Mouse (Mus musculus) hindbrain, embryonic 15.5 days (tissue): ENCODE measurements around the gene Vamp8. TPM values are rescaled to one million over a fixed set of nuclear protein-coding genes. Genes with fewer than 3 reads are reported as not detected.
A peak's percentile ranks its signal among the peaks of the same experiment; 100 is the strongest.

Source experiments
- ATAC-seq: fragments of 200-750 bp; cut with Nextera tagmentation; 2 replicates; pipeline ENCODE4 v1.8.0; 2017; ENCODE audit warnings: low read depth, moderate number of reproducible peaks, moderate TSS enrichment; ENCODE audit not compliant: low FRiP score
- H3K27ac ChIP-seq: fragments of 300-500 bp; sonication (generic); replicated peaks from 2 replicates; pipeline ENCODE4 v1.5.1; 2015; ENCODE audit warnings: mild to moderate bottlenecking, inconsistent platforms
- H3K27me3 ChIP-seq: fragments of 300-500 bp; sonication (generic); 2 replicates; pipeline ENCODE4 v1.6.1; 2015; ENCODE audit warnings: control low read depth, inconsistent platforms
- H3K36me3 ChIP-seq: fragments of 300-500 bp; sonication (generic); 2 replicates; pipeline ENCODE4 v1.6.1; 2015; ENCODE audit warnings: control low read depth, inconsistent platforms
- H3K4me1 ChIP-seq: fragments of 300-500 bp; sonication (generic); replicated peaks from 2 replicates; pipeline ENCODE4 v1.6.1; 2015; ENCODE audit warnings: control low read depth, inconsistent platforms
- H3K4me2 ChIP-seq: fragments of 300-500 bp; sonication (generic); 2 replicates; pipeline ENCODE4 v1.6.1; 2015; ENCODE audit warnings: moderate library complexity, mild to moderate bottlenecking, inconsistent platforms
- H3K4me3 ChIP-seq: fragments of 300-500 bp; sonication (generic); 2 replicates; pipeline ENCODE4 v1.5.1; 2015; ENCODE audit warnings: mild to moderate bottlenecking, inconsistent platforms
- H3K9ac ChIP-seq: fragments of 300-500 bp; sonication (generic); 2 replicates; pipeline ENCODE4 v1.6.1; 2015; ENCODE audit warnings: inconsistent platforms
- H3K9me3 ChIP-seq: fragments of 300-500 bp; sonication (generic); 2 replicates; pipeline ENCODE4 v1.6.1; 2016; ENCODE audit warnings: control low read depth, inconsistent platforms
- WGBS: fragments of 180-500 bp; shearing (Covaris S2); methylation state at CpG from one replicate; pipeline ENCODE4 v1.1.7; 2015; 5-methylcytosine and 5-hydroxymethylcytosine counted together
- polyA plus RNA-seq: library from polyadenylated mRNA; unstranded; fragments of >200 nt; fragmentation: Nextera tagmentation; extraction: Ambion mirVana; gene quantifications from 2 replicates; pipeline ENCODE4 v1.2.1, GENCODE M21; 2015

Gene Vamp8
- polyA plus RNA-seq, 1 experiment from 2014 or later, result 24.4 TPM

GRCm38 (mm10) chr6:72357164-72358079, 33.1 kb downstream of the Vamp8 start:
- no peak for ATAC-seq
- no peak overlapping the region for H3K9ac ChIP-seq
- peaks cover 23% of the 10 kb centered on the region for H3K36me3 ChIP-seq
- H3K4me3 ChIP-seq, result no peak overlapping the region
- peaks cover 52% of the 10 kb centered on the region for H3K4me1 ChIP-seq
- H3K4me2 ChIP-seq, result no peak overlapping the region
- WGBS, result 73% methylated on average over 5 of the region's 5 CpGs
- no peaks in the 10 kb centered on the region for H3K9me3 ChIP-seq
- H3K27ac ChIP-seq, result no peak overlapping the region
- H3K27me3 ChIP-seq, result no peaks in the 10 kb centered on the region

GRCm38 (mm10) chr6:72356001-72356532, 34.4 kb downstream of the Vamp8 start:
- 0 out of 2 replicates have a peak, but pooled peaks have one; percentile 15 for ATAC-seq
- H3K4me1 ChIP-seq, result peaks cover 44% of the 10 kb centered on the region
- WGBS, result 38% methylated on average over 6 of the region's 8 CpGs
- H3K27me3 ChIP-seq, result no peaks in the 10 kb centered on the region
- H3K27ac ChIP-seq, result peak overlapping the region; percentile 63; the same call in 1 of the 2 replicates
- peak overlapping the region; percentile 59 for H3K9ac ChIP-seq
- no peaks in the 10 kb centered on the region for H3K9me3 ChIP-seq
- H3K36me3 ChIP-seq, result peaks cover 23% of the 10 kb centered on the region
- peak overlapping the region; percentile 82 for H3K4me2 ChIP-seq
- H3K4me3 ChIP-seq, result peak overlapping the region; percentile 51

- H3K27ac ChIP-seq, result peak within 1 kb of the TSS; percentile 63
- peak within 1 kb of the TSS; percentile 82 for H3K4me2 ChIP-seq
- peak within 1 kb of the TSS; percentile 51 for H3K4me3 ChIP-seq
- H3K36me3 ChIP-seq, result peaks cover 27% of the 10 kb centered on the region
- WGBS, result under 1% methylated on average over 66 of the region's 71 CpGs
- H3K4me1 ChIP-seq, result peaks cover 37% of the 10 kb centered on the region
- peak; percentile 89 for ATAC-seq
- H3K27me3 ChIP-seq, result no peaks in the 10 kb centered on the region
- peak within 1 kb of the TSS; percentile 59 for H3K9ac ChIP-seq
- no peaks in the 10 kb centered on the region for H3K9me3 ChIP-seq
Observed at GRCm38 (mm10) chr6:72355066-72355911, 35.2 kb downstream of the Vamp8 start, which contains the start of gene Tmem150a. Gene Tmem150a, plus strand, starts transcription at chr6:72355447.

- Histone ChIP-seq H3K4me1 (peaks cover 34% of the 10 kb centered on the region), H3K9me3 (no peaks in the 10 kb centered on the region), H3K4me3 (no peak overlapping the region), H3K27ac (no peak overlapping the region), H3K36me3 (peaks cover 27% of the 10 kb centered on the region), H3K27me3 (no peaks in the 10 kb centered on the region), H3K9ac (no peak overlapping the region), H3K4me2 (peak overlapping the region; percentile 82)
- ATAC-seq, result no peak
- 88% methylated on average over 1 of the region's 1 CpGs for WGBS
Observed at GRCm38 (mm10) chr6:72354025-72354424, 36.5 kb downstream of the Vamp8 start.

- Histone ChIP-seq H3K4me3 (no peak overlapping the region), H3K4me1 (peaks cover 46% of the 10 kb centered on the region), H3K9me3 (no peaks in the 10 kb centered on the region), H3K9ac (no peak overlapping the region), H3K4me2 (no peak overlapping the region), H3K27me3 (no peaks in the 10 kb centered on the region), H3K27ac (no peak overlapping the region), H3K36me3 (peaks cover 24% of the 10 kb centered on the region)
- 78% methylated on average over 5 of the region's 5 CpGs for WGBS
- no peak for ATAC-seq
Observed at GRCm38 (mm10) chr6:72352636-72353405, 37.7 kb downstream of the Vamp8 start.

- no peak overlapping the region for H3K4me3 ChIP-seq
- H3K9ac ChIP-seq, result no peak overlapping the region
- no peak overlapping the region for H3K4me2 ChIP-seq
- no peaks in the 10 kb centered on the region for H3K27me3 ChIP-seq
- no peaks in the 10 kb centered on the region for H3K9me3 ChIP-seq
- 91% methylated on average over 2 of the region's 2 CpGs for WGBS
- ATAC-seq, result no peak
- H3K36me3 ChIP-seq, result peaks cover 24% of the 10 kb centered on the region
- H3K4me1 ChIP-seq, result peaks cover 39% of the 10 kb centered on the region
- H3K27ac ChIP-seq, result no peak overlapping the region
Observed at GRCm38 (mm10) chr6:72350214-72350613, 40.3 kb downstream of the Vamp8 start.

- Histone ChIP-seq H3K4me2 (peak overlapping the region; percentile 82), H3K9ac (no peak overlapping the region), H3K4me3 (peak overlapping the region; percentile 81), H3K27ac (no peak overlapping the region), H3K9me3 (no peaks in the 10 kb centered on the region), H3K4me1 (peaks cover 41% of the 10 kb centered on the region), H3K27me3 (no peaks in the 10 kb centered on the region), H3K36me3 (peaks cover 24% of the 10 kb centered on the region)
- ATAC-seq, result no peak
- 78% methylated on average over 10 of the region's 10 CpGs for WGBS
Observed at GRCm38 (mm10) chr6:72348411-72348810, 42.1 kb downstream of the Vamp8 start.

- Histone ChIP-seq H3K27me3 (no peaks in the 10 kb centered on the region), H3K36me3 (peaks cover 24% of the 10 kb centered on the region), H3K9me3 (no peaks in the 10 kb centered on the region), H3K4me1 (peaks cover 43% of the 10 kb centered on the region), H3K9ac (peak within 1 kb of the TSS; percentile 75), H3K27ac (peak within 1 kb of the TSS; percentile 89), H3K4me3 (peak within 1 kb of the TSS; percentile 81), H3K4me2 (peak within 1 kb of the TSS; percentile 82)
- ATAC-seq, result peak; percentile 73
- under 1% methylated on average over 72 of the region's 72 CpGs for WGBS
Observed at GRCm38 (mm10) chr6:72347166-72347941, 43.1 kb downstream of the Vamp8 start, which contains the start of gene 0610030E20Rik. Gene 0610030E20Rik, plus strand, starts transcription at chr6:72347317.

- peaks cover 43% of the 10 kb centered on the region for H3K4me1 ChIP-seq
- H3K4me3 ChIP-seq, result no peak overlapping the region
- ATAC-seq, result no peak
- H3K27me3 ChIP-seq, result no peaks in the 10 kb centered on the region
- 87% methylated on average over 4 of the region's 4 CpGs for WGBS
- no peaks in the 10 kb centered on the region for H3K9me3 ChIP-seq
- H3K9ac ChIP-seq, result no peak overlapping the region
- H3K27ac ChIP-seq, result no peak overlapping the region
- peaks cover 24% of the 10 kb centered on the region for H3K36me3 ChIP-seq
- peak overlapping the region; percentile 82 for H3K4me2 ChIP-seq
Observed at GRCm38 (mm10) chr6:72346261-72346660, 44.2 kb downstream of the Vamp8 start.

- H3K27me3 ChIP-seq, result no peaks in the 10 kb centered on the region
- 53% methylated on average over 6 of the region's 6 CpGs for WGBS
- peaks cover 43% of the 10 kb centered on the region for H3K4me1 ChIP-seq
- no peak overlapping the region for H3K27ac ChIP-seq
- 0 out of 2 replicates have a peak overlapping the region, but pooled peaks have one; percentile 92 for H3K9ac ChIP-seq
- ATAC-seq, result no peak
- H3K4me3 ChIP-seq, result peak overlapping the region; percentile 89
- peaks cover 20% of the 10 kb centered on the region for H3K36me3 ChIP-seq
- H3K4me2 ChIP-seq, result peak overlapping the region; percentile 94
- no peaks in the 10 kb centered on the region for H3K9me3 ChIP-seq
Observed at GRCm38 (mm10) chr6:72345633-72346032, 44.9 kb downstream of the Vamp8 start.
